Mouse (Mus musculus): Measurements from ENCODE around the gene Ano3. TPM values are rescaled to one million over a fixed set of nuclear protein-coding genes. Genes with fewer than 3 reads are reported as not detected.

Gene Ano3
- total RNA-seq, 4 experiments from 2014 or later, result 59.9 to 74.7 (median 67.6) TPM

Other genes with a start within 250 kb of the Ano3 start
- gene Muc15, start 229.6 kb downstream of the Ano3 start, total RNA-seq (2022), result not detected
- not detected for gene Gm13941, start 155.1 kb upstream of the Ano3 start, total RNA-seq (2022)
- not detected for gene Gm15130, start 202.0 kb upstream of the Ano3 start, total RNA-seq (2022)